Mouse (Mus musculus) midbrain, embryonic 16.5 days (tissue): ENCODE data around the gene Epb41l2. TPM values are rescaled to one million over a fixed set of nuclear protein-coding genes. Genes with fewer than 3 reads are reported as not detected.
A peak's percentile ranks its signal among the peaks of the same experiment; 100 is the strongest.

ENCODE experiments used
- ATAC-seq: fragments of 200-750 bp; cut with Nextera tagmentation; 2 replicates; pipeline ENCODE4 v1.8.0; 2017; ENCODE audit warnings: moderate TSS enrichment
- H3K27ac ChIP-seq: fragments of 300-500 bp; sonication (generic); 2 replicates; pipeline ENCODE4 v1.5.1; 2014; ENCODE audit warnings: mild to moderate bottlenecking, low read length, mixed read lengths
- H3K27me3 ChIP-seq: fragments of 300-500 bp; sonication (generic); 2 replicates; pipeline ENCODE4 v1.6.1; 2014; ENCODE audit warnings: low read depth, low read length, mixed read lengths; ENCODE audit not compliant: control insufficient read depth, insufficient read depth
- H3K36me3 ChIP-seq: fragments of 300-500 bp; sonication (generic); 2 replicates; pipeline ENCODE4 v1.6.1; 2014; ENCODE audit warnings: mild to moderate bottlenecking, low read length, moderate library complexity, mixed read lengths; ENCODE audit not compliant: control insufficient read depth, insufficient read depth
- H3K4me1 ChIP-seq: fragments of 300-500 bp; sonication (generic); 2 replicates; pipeline ENCODE4 v1.6.1; 2014; ENCODE audit warnings: mild to moderate bottlenecking, low read length, mixed read lengths; ENCODE audit not compliant: control insufficient read depth, insufficient read depth
- H3K4me2 ChIP-seq: fragments of 300-500 bp; sonication (generic); 2 replicates; pipeline ENCODE4 v1.6.1; 2014; ENCODE audit warnings: mild to moderate bottlenecking, low read length, mixed read lengths
- H3K4me3 ChIP-seq: fragments of 300-500 bp; sonication (generic); 2 replicates; pipeline ENCODE4 v1.5.1; 2014; ENCODE audit warnings: low read depth, mild to moderate bottlenecking, low read length, moderate library complexity, mixed read lengths
- H3K9ac ChIP-seq: fragments of 300-500 bp; sonication (generic); 2 replicates; pipeline ENCODE4 v1.6.1; 2014; ENCODE audit warnings: low read depth, low read length, mixed read lengths
- H3K9me3 ChIP-seq: fragments of 300-500 bp; sonication (generic); replicated peaks from 2 replicates; pipeline ENCODE4 v1.6.1; 2014; ENCODE audit warnings: mild to moderate bottlenecking, low read length, mixed read lengths; ENCODE audit not compliant: control insufficient read depth, poor library complexity, severe bottlenecking
- WGBS: fragments of 180-500 bp; shearing (Covaris S2); extraction: QIAGEN DNeasy Blood & Tissue Kit; methylation state at CpG from one replicate; pipeline ENCODE4 v1.1.7; 2014; 5-methylcytosine and 5-hydroxymethylcytosine counted together
- polyA plus RNA-seq: library from polyadenylated mRNA; unstranded; fragments of >200 nt; fragmentation: Nextera tagmentation; extraction: Ambion mirVana; gene quantifications from 2 replicates; pipeline ENCODE4 v1.2.1, GENCODE M21; 2015

Epb41l2 gene
- polyA plus RNA-seq, 1 experiment from 2014 or later: 31.9 TPM

DNA sequence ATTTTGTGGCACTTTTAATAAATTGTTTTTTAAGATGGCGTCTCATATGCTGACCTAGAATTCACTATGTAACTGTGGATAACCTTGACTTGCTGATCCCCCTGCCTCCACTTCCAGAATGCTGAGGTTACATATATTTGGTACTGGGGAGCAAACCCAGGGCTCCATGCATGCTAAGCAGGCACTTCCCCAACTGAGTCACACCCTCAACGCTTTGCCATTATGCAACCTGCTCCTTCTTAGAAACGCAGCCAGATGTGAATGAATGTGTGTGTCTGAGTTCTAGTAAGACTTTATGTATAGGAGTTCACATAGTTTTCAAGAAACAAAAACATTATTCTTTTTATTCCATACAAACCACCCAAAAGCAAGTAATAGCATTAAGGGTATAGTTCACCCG, 38.4 kb upstream of the Epb41l2 start:
- WGBS: 85% methylated on average over 4 of the region's 4 CpGs
- no peak for ATAC-seq
- peaks cover 2% of the 10 kb centered on the region; the same call in 1 of the 2 replicates for H3K4me1 ChIP-seq

DNA sequence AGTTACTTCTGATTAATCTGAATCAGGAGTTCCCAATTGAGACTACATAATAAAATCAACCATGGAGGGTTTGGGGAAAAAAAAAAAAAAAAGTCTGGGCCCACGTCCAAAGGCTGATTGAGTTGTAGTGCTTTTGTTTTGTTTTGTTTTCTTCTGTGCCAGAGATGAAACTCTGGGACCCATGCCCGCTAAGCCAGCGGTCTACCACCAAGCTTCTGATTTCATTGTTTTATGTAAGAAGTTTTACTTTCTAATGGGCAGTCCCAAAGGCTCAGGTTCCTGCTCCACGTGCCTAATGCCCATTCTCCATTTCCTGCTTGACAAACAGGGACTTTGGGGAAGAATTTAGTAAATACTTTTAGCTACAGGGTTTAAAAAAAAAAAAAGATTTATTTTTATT, 33.9 kb upstream of the Epb41l2 start:
- no peak overlapping the region for H3K27ac ChIP-seq
- H3K36me3 ChIP-seq: no peaks in the 10 kb centered on the region
- H3K4me1 ChIP-seq: no peaks in the 10 kb centered on the region
- no peak for ATAC-seq
- WGBS: 40% methylated on average over 4 of the region's 4 CpGs
- H3K9me3 ChIP-seq: no peaks in the 10 kb centered on the region
- H3K9ac ChIP-seq: no peak overlapping the region
- H3K4me3 ChIP-seq: no peak overlapping the region
- no peaks in the 10 kb centered on the region for H3K27me3 ChIP-seq
- H3K4me2 ChIP-seq: no peak overlapping the region

More for the DNA sequence above, 38.4 kb upstream of the Epb41l2 start:
- H3K4me3 ChIP-seq: no peak overlapping the region
- H3K9ac ChIP-seq: no peak overlapping the region
- no peaks in the 10 kb centered on the region for H3K9me3 ChIP-seq
- H3K4me2 ChIP-seq: no peak overlapping the region
- H3K36me3 ChIP-seq: no peaks in the 10 kb centered on the region
- no peak overlapping the region for H3K27ac ChIP-seq
- H3K27me3 ChIP-seq: no peaks in the 10 kb centered on the region

GRCm38 (mm10) chr10:25327511-25327910, 32.1 kb upstream of the Epb41l2 start:
- Histone ChIP-seq H3K27me3 (no peaks in the 10 kb centered on the region), H3K4me3 (no peak overlapping the region), H3K4me2 (no peak overlapping the region), H3K9ac (no peak overlapping the region), H3K9me3 (no peaks in the 10 kb centered on the region), H3K4me1 (no peaks in the 10 kb centered on the region), H3K36me3 (no peaks in the 10 kb centered on the region), H3K27ac (no peak overlapping the region)
- WGBS: 79% methylated on average over 6 of the region's 6 CpGs
- no peak for ATAC-seq

DNA sequence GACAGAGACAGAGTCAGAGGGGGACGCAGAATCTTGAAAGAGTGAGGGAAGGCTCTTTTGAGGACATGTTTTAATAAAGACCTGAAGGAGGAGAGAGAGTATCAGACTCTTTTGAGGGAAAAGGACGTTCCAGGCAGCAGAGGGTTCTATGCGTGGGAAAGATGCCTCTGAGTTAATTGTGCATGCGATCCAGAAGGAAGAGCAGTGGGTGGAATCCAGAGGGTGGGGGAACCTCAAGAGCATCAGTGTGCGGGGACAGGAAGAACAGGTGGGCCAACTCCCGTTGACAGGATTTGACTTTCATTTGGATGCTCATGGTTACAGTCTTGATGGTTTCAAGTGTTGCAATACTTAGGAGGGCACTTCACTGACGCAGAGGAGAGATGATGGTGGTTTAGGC, 29.5 kb upstream of the Epb41l2 start:
- Histone ChIP-seq H3K27me3 (no peaks in the 10 kb centered on the region), H3K27ac (no peak overlapping the region), H3K4me2 (no peak overlapping the region), H3K9ac (no peak overlapping the region), H3K4me3 (no peak overlapping the region), H3K4me1 (no peaks in the 10 kb centered on the region), H3K9me3 (no peaks in the 10 kb centered on the region), H3K36me3 (no peaks in the 10 kb centered on the region)
- WGBS: 93% methylated on average over 7 of the region's 7 CpGs
- no peak for ATAC-seq

DNA sequence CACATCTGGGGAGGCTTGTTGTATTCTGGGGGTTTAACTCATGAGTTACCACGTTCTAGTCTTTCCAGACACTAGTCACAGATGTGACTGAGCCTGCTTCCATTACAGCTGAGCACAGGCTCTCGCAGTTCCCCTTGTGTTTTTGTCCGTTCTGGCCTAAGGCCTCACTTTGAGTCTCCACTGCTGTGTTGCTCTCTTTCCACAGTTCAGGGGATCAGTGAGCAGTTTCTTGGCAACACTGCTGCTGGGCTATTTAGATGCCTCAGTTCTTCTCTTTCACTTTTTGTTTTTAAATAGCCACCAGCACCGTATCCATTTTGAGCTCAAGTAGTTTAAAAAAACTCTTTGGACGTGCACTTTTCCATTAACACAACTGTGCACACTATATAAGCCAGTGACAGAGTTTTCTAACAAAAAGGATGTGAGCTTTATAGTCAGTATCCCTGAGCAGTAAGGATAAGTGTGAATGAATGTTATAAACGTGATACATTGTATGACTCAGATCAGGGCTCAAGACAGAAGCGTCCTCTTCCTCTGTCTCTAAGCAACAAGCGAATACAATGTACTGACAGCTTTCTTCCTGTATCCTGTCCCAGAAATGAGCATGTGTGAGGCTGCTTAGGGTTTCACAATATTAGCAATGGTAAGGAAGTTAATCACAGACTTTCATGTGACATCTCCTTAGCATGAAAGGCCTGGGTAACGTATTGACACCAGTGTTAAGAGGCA, 28.1 kb upstream of the Epb41l2 start:
- peak; percentile 48; the same call in 1 of the 2 replicates for ATAC-seq
- 43% methylated on average over 9 of the region's 9 CpGs for WGBS
- Histone ChIP-seq H3K36me3 (no peaks in the 10 kb centered on the region), H3K4me2 (no peak overlapping the region), H3K9ac (no peak overlapping the region), H3K4me3 (no peak overlapping the region), H3K27me3 (no peaks in the 10 kb centered on the region), H3K27ac (no peak overlapping the region), H3K4me1 (no peaks in the 10 kb centered on the region), H3K9me3 (no peaks in the 10 kb centered on the region)

- Histone ChIP-seq H3K27me3 (no peaks in the 10 kb centered on the region), H3K4me3 (no peak overlapping the region), H3K9me3 (no peaks in the 10 kb centered on the region), H3K4me2 (no peak overlapping the region), H3K27ac (no peak overlapping the region), H3K9ac (no peak overlapping the region), H3K4me1 (no peaks in the 10 kb centered on the region), H3K36me3 (no peaks in the 10 kb centered on the region)
- no peak for ATAC-seq
- 78% methylated on average over 4 of the region's 4 CpGs for WGBS
Observed at GRCm38 (mm10) chr10:25333390-25334079, 26.1 kb upstream of the Epb41l2 start.

DNA sequence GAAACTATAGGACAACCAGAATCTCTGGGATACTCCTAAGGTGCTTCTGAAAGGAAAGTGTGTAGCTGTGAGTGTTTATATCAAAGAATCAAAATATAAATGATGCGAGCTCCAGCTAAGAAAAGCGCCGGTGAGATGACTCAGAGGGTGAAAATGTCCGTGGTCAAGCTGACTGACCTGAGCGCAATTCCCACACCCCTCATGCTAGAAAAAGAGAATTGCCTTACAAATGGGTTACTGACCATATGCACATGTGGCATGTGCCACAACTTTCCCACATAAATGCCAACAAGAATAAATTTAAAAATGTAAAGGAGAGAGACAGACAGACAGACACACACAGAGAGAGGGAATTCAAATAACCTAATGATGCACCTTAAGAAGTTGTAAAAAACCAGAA, 18.9 kb upstream of the Epb41l2 start:
- Histone ChIP-seq H3K4me1 (no peaks in the 10 kb centered on the region), H3K4me2 (no peak overlapping the region), H3K36me3 (no peaks in the 10 kb centered on the region), H3K27ac (no peak overlapping the region), H3K4me3 (no peak overlapping the region), H3K27me3 (no peaks in the 10 kb centered on the region), H3K9ac (no peak overlapping the region), H3K9me3 (0 out of 2 replicates have a peak, but pooled peaks cover 3% of the 10 kb centered on the region)
- 94% methylated on average over 5 of the region's 5 CpGs for WGBS
- no peak for ATAC-seq

DNA sequence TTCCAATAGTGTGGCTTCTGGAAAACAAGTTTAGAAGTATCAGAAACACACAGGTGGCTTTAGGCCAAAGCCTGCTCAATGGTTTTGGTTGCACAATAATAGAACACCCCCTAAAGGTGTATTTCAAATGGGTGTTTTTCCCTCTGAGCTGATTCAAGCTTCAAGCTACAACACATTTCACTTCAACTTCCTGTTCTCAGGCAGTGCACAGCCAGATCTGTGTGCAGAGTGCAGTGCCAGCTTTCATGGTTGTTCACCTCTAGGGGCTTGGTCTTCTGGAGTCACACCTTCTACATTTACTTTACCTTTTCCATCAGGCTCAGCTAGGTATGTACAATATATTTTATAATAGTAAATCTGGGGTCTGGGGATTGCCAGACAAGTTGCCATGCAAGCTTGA, 16.8 kb upstream of the Epb41l2 start:
- Histone ChIP-seq H3K27ac (no peak overlapping the region), H3K36me3 (no peaks in the 10 kb centered on the region), H3K4me3 (no peak overlapping the region), H3K4me1 (no peaks in the 10 kb centered on the region), H3K4me2 (no peak overlapping the region), H3K9ac (no peak overlapping the region), H3K27me3 (no peaks in the 10 kb centered on the region), H3K9me3 (0 out of 2 replicates have a peak, but pooled peaks cover 3% of the 10 kb centered on the region)
- no peak for ATAC-seq

- Histone ChIP-seq H3K9ac (no peak overlapping the region), H3K36me3 (no peaks in the 10 kb centered on the region), H3K9me3 (no peaks in the 10 kb centered on the region), H3K27me3 (no peaks in the 10 kb centered on the region), H3K4me1 (no peaks in the 10 kb centered on the region), H3K4me2 (no peak overlapping the region), H3K4me3 (no peak overlapping the region), H3K27ac (no peak overlapping the region)
- WGBS: 91% methylated on average over 3 of the region's 3 CpGs
- ATAC-seq: no peak
Observed at GRCm38 (mm10) chr10:25353941-25354340, 5.7 kb upstream of the Epb41l2 start.
